Mouse (Mus musculus) limb, embryonic 14.5 days (tissue): ENCODE measurements around the gene Grid1. TPM values are rescaled to one million over a fixed set of nuclear protein-coding genes. Genes with fewer than 3 reads are reported as not detected.
A peak's percentile ranks its signal among the peaks of the same experiment; 100 is the strongest.

ENCODE experiments used
- ATAC-seq: fragments of 200-750 bp; cut with Nextera tagmentation; 2 replicates; pipeline ENCODE4 v1.8.0; 2017; ENCODE audit warnings: low read depth, moderate number of reproducible peaks, moderate TSS enrichment; ENCODE audit not compliant: low FRiP score
- DNase-seq: peaks from one replicate; pipeline ENCODE4 v3.0.0-alpha.2; 2015; ENCODE audit warnings: low spot score
- H3K27ac ChIP-seq: fragments of 300-500 bp; sonication (generic); replicated peaks from 2 replicates; pipeline ENCODE4 v1.5.1; 2014; ENCODE audit warnings: low read depth, mild to moderate bottlenecking, low read length, moderate library complexity, mixed read lengths
- H3K27me3 ChIP-seq: fragments of 300-500 bp; sonication (generic); 2 replicates; pipeline ENCODE4 v1.6.1; 2014; ENCODE audit warnings: low read length, mixed read lengths; ENCODE audit not compliant: control insufficient read depth, insufficient read depth
- H3K36me3 ChIP-seq: fragments of 300-500 bp; sonication (generic); 2 replicates; pipeline ENCODE4 v1.6.1; 2014; ENCODE audit warnings: mild to moderate bottlenecking, low read length, moderate library complexity, mixed read lengths; ENCODE audit not compliant: control insufficient read depth, insufficient read depth
- H3K4me1 ChIP-seq: fragments of 300-500 bp; sonication (generic); 2 replicates; pipeline ENCODE4 v1.6.1; 2014; ENCODE audit warnings: antibody characterized with exemption, low read length, mixed read lengths; ENCODE audit not compliant: control insufficient read depth, insufficient read depth
- H3K4me2 ChIP-seq: fragments of 300-500 bp; sonication (generic); replicated peaks from 2 replicates; pipeline ENCODE4 v1.6.1; 2014; ENCODE audit warnings: low read depth, mild to moderate bottlenecking, low read length, moderate library complexity; ENCODE audit not compliant: severe bottlenecking
- H3K4me3 ChIP-seq: fragments of 300-500 bp; sonication (generic); replicated peaks from 2 replicates; pipeline ENCODE4 v1.5.1; 2014; ENCODE audit warnings: low read length
- H3K9ac ChIP-seq: fragments of 300-500 bp; sonication (generic); 2 replicates; pipeline ENCODE4 v1.6.1; 2014; ENCODE audit warnings: mild to moderate bottlenecking, low read depth, low read length, moderate library complexity; ENCODE audit not compliant: severe bottlenecking
- H3K9me3 ChIP-seq: fragments of 300-500 bp; sonication (generic); 2 replicates; pipeline ENCODE4 v1.6.1; 2016; ENCODE audit warnings: low read length; ENCODE audit not compliant: control insufficient read depth
- POLR2A ChIP-seq: fragments of 200-500 bp; IDR thresholded peaks from 2 replicates; pipeline ENCODE4 v1.8.0; 2012; ENCODE audit warnings: inconsistent platforms, mild to moderate bottlenecking, moderate library complexity, borderline replicate concordance; ENCODE audit not compliant: insufficient read depth, insufficient read length; ENCODE audit errors: extremely low read depth
- WGBS: fragments of 180-500 bp; shearing (Covaris S2); extraction: QIAGEN DNeasy Blood & Tissue Kit; methylation state at CpG from one replicate; pipeline ENCODE4 v1.1.7; 2014; 5-methylcytosine and 5-hydroxymethylcytosine counted together
- polyA plus RNA-seq, 2 experiments: library from polyadenylated mRNA; depleted of rRNA in 1 of 2; stranded (reverse) in 1 of 2; unstranded in 1 of 2; fragments of >200 nt; fragmentation: Nextera tagmentation in 1 of 2; extraction: Ambion mirVana in 1 of 2; gene quantifications; 2 replicates each; pipeline versions ENCODE4 v1.2.1 to v1.2.3; 2012 to 2014

The Grid1 gene
- polyA plus RNA-seq, 2 experiments, result 0.87 to 2.0 TPM

GRCm38 (mm10) chr14:34846799-34847198, 26.9 kb downstream of the Grid1 start:
- Histone ChIP-seq H3K9ac (no peak overlapping the region), H3K36me3 (no peaks in the 10 kb centered on the region), H3K4me2 (no peak overlapping the region), H3K9me3 (no peaks in the 10 kb centered on the region), H3K4me3 (no peak overlapping the region), H3K4me1 (no peaks in the 10 kb centered on the region), H3K27me3 (no peaks in the 10 kb centered on the region), H3K27ac (no peak overlapping the region)
- TF ChIP-seq POLR2A, result no peak
- DNase-seq, result no peak
- 51% methylated on average over 4 of the region's 4 CpGs for WGBS
- no peak for ATAC-seq

- H3K9ac ChIP-seq, result no peak overlapping the region
- DNase-seq (no peak), ATAC-seq (no peak)
- no peak overlapping the region for H3K27ac ChIP-seq
- no peak overlapping the region for H3K4me2 ChIP-seq
- 95% methylated on average over 5 of the region's 5 CpGs for WGBS
- no peaks in the 10 kb centered on the region for H3K36me3 ChIP-seq
- no peak for TF ChIP-seq POLR2A
- H3K9me3 ChIP-seq, result no peaks in the 10 kb centered on the region
- no peaks in the 10 kb centered on the region for H3K4me1 ChIP-seq
- no peaks in the 10 kb centered on the region for H3K27me3 ChIP-seq
- no peak overlapping the region for H3K4me3 ChIP-seq
Measured at GRCm38 (mm10) chr14:34847625-34848024, 27.7 kb downstream of the Grid1 start.

DNA sequence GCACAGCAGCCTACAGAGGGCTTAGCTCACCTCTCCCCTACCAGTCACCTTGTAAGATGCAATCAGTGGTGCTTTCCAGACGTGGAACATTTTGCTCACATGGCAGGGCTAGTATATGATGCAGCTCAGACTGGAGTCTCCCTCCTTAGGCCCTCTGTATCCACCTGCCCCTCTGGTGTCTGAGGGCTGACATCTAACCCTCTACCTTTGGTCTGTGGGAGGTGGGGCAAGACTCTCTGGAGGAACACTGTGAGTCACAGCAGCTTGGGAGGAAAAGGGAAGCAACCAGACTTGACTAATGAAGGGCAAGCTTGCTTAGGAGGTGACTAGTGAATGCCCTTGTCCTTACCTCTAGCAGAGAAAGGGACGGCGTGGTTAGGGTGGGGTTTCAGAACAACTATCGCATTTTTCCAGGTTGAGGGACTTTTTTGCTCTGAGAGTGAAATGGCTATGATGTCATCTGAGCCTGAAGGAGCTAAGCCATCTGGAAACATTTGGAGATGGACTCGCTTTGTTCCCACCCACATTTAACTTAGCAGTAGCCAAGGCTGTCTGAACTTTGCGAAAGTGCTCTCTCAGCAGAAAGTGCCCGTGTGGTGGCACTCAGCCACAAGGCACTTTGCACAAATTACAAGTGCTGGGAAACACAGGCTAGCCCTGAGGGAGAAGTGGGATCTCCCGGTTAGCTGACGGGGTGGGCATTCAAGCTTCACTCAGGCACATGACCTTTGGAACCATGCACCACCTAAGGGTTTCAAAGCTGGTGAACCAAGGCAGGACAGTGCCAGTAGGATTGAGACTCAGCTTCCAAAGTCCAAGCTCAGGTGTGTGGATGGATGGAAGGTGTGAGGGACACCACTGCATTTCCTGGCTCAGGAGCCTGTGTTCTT, 41.2 kb downstream of the Grid1 start:
- ATAC-seq (no peak), DNase-seq (peak; percentile 6)
- Histone ChIP-seq H3K36me3 (no peaks in the 10 kb centered on the region), H3K4me1 (no peaks in the 10 kb centered on the region), H3K9ac (no peak overlapping the region), H3K27ac (no peak overlapping the region), H3K9me3 (no peaks in the 10 kb centered on the region), H3K4me3 (no peak overlapping the region), H3K27me3 (no peaks in the 10 kb centered on the region), H3K4me2 (no peak overlapping the region)
- 64% methylated on average over 9 of the region's 9 CpGs for whole genome bisulfite sequencing
- TF ChIP-seq POLR2A, result no peak

- Histone ChIP-seq H3K4me1 (no peaks in the 10 kb centered on the region), H3K36me3 (no peaks in the 10 kb centered on the region), H3K27me3 (no peaks in the 10 kb centered on the region), H3K4me2 (no peak overlapping the region), H3K27ac (no peak overlapping the region), H3K4me3 (no peak overlapping the region), H3K9me3 (no peaks in the 10 kb centered on the region), H3K9ac (no peak overlapping the region)
- no peak for TF ChIP-seq POLR2A
- no peak for ATAC-seq
- DNase-seq, result peak; percentile 75
- 21% methylated on average over 5 of the region's 5 CpGs for WGBS
Measured at GRCm38 (mm10) chr14:34867266-34867665, 47.4 kb downstream of the Grid1 start.

DNA sequence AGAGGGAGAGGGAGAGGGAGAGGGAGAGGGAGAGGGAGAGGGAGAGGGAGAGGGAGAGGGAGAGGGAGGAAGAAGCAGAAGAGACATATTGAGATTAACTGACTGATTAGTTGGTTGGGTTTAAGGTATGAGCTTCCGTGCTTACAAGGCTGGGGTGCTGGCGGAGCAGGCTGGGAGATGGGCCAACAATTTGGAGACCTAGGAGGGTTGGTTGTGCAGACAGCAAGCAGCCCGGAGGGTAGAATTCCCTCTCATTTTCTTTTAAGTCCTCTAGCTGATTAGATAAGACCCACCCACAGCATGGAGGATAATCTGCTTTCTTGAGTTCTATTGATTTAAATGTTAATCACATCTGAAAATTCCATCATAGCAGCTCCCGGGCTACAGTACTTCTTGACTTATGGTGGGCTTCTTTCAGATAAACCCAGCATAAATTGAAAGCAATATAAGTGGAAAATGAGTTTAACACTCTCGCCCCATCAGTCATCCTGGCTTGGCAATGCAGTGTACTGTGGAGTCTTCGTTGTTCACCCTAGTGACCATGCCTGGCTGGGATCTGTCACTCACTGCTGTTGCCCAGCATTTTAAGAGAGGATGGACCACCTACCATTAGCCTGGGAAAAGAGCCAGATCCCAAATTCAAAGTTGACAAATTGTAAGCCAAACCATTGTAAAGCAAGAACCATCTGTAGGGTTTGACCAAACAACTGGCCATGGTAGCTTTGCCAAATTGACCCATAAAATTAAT, 48.8 kb downstream of the Grid1 start:
- WGBS, result 84% methylated on average over 6 of the region's 6 CpGs
- no peak overlapping the region for H3K9ac ChIP-seq

More for the DNA sequence above, 48.8 kb downstream of the Grid1 start:
- DNase-seq (no peak), ATAC-seq (no peak)
- Histone ChIP-seq H3K36me3 (no peaks in the 10 kb centered on the region), H3K27me3 (no peaks in the 10 kb centered on the region), H3K4me3 (no peak overlapping the region), H3K4me1 (no peaks in the 10 kb centered on the region), H3K4me2 (no peak overlapping the region), H3K27ac (no peak overlapping the region), H3K9me3 (no peaks in the 10 kb centered on the region)
- TF ChIP-seq POLR2A, result no peak
